8 mouse cellular contexts compared by ENCODE assay signal in genomic region chr16:33063267-33063666, GRCm38 (mm10). TPM values are rescaled to one million over a fixed set of nuclear protein-coding genes. Genes with fewer than 3 reads are reported as not detected.
DNase-seq lines count a peak whose midpoint lies in the region; ATAC-seq and TF ChIP-seq lines count a peak whose summit lies in the region.

No protein-coding gene starts in this region.

- H3K4me2 ChIP-seq in limb, embryonic 15.5 days = peak overlapping the region; percentile 86
- peak overlapping the region; percentile 59 for H3K4me2 ChIP-seq in stomach, embryonic 16.5 days (ENCODE audit: low read depth, low read length)

- no peaks in the 10 kb centered on the region for H3K27me3 ChIP-seq in C2C12 (ENCODE audit: control insufficient read depth, insufficient read depth, insufficient read length)
- H3K27me3 ChIP-seq in limb, embryonic 15.5 days = no peaks in the 10 kb centered on the region
- H3K27me3 ChIP-seq in stomach, embryonic 16.5 days (ENCODE audit: control insufficient read depth, insufficient read depth, low read length) = no peaks in the 10 kb centered on the region

- H3K4me3 ChIP-seq in C2C12 (ENCODE audit: insufficient read depth, poor library complexity, severe bottlenecking) = peak overlapping the region; percentile 48
- H3K4me3 ChIP-seq in limb, embryonic 15.5 days = peak overlapping the region; percentile 84
- peak overlapping the region; percentile 83 for H3K4me3 ChIP-seq in stomach, embryonic 16.5 days (replicated peaks; ENCODE audit: low read length)

- TF ChIP-seq CTCF in C2C12 (IDR thresholded peaks at IDR 0.05; ENCODE audit: control insufficient read depth, insufficient read depth, insufficient read length) = no peak

- H3ac ChIP-seq in C2C12 (ENCODE audit: control insufficient read depth, insufficient read length, low read depth) = peak overlapping the region; percentile 66

- peak; percentile 31; the same call in 1 of the 2 replicates for ATAC-seq in erythroid progenitor cell, adult 5-6 weeks (replicated peaks; ENCODE audit: low FRiP score, poor library complexity, severe bottlenecking)
- ATAC-seq in limb, embryonic 15.5 days (ENCODE audit: insufficient number of reproducible peaks, low FRiP score, low TSS enrichment, low read depth) = no peak
- no peak for ATAC-seq in stomach, embryonic 16.5 days (ENCODE audit: insufficient read depth, low FRiP score)

- H3K79me2 ChIP-seq in C2C12 (ENCODE audit: control insufficient read depth, insufficient read depth) = peaks cover 22% of the 10 kb centered on the region

- peaks cover 15% of the 10 kb centered on the region for H3K79me3 ChIP-seq in C2C12 (ENCODE audit: low read depth)

- peak; percentile 8 for DNase-seq in cerebellum, adult 11 months
- no peak for DNase-seq in cerebellum, postnatal 4 days (ENCODE audit: low spot score in 2 of 2)
- DNase-seq in spleen, postnatal 4 days (ENCODE audit: low spot score in 2 of 2) = no peak
- DNase-seq in embryo, embryonic 10.5 days (ENCODE audit: low spot score) = no peak

- no peak overlapping the region for H3K27ac ChIP-seq in limb, embryonic 15.5 days
- H3K27ac ChIP-seq in stomach, embryonic 16.5 days (ENCODE audit: low read length) = peak overlapping the region; percentile 49; the same call in 1 of the 2 replicates

- H3K9ac ChIP-seq in limb, embryonic 15.5 days = peak overlapping the region; percentile 63; the same call in 1 of the 2 replicates
- peak overlapping the region; percentile 80 for H3K9ac ChIP-seq in stomach, embryonic 16.5 days (ENCODE audit: low read length)

- no peaks in the 10 kb centered on the region for H3K9me3 ChIP-seq in limb, embryonic 15.5 days
- no peaks in the 10 kb centered on the region for H3K9me3 ChIP-seq in stomach, embryonic 16.5 days (replicated peaks; ENCODE audit: control insufficient read depth, low read length)

- 29% methylated on average over 7 of the region's 7 CpGs for WGBS in limb, embryonic 15.5 days
- 25% methylated on average over 7 of the region's 7 CpGs for WGBS in stomach, embryonic 16.5 days

- H3K4me1 ChIP-seq in limb, embryonic 15.5 days = peaks cover 23% of the 10 kb centered on the region
- H3K4me1 ChIP-seq in stomach, embryonic 16.5 days (ENCODE audit: control insufficient read depth, insufficient read depth, low read length) = peaks cover 4% of the 10 kb centered on the region; the same call in 1 of the 2 replicates

- peaks cover 28% of the 10 kb centered on the region for H3K36me3 ChIP-seq in C2C12 (ENCODE audit: control insufficient read depth, insufficient read depth)
- peaks cover 26% of the 10 kb centered on the region for H3K36me3 ChIP-seq in limb, embryonic 15.5 days
- H3K36me3 ChIP-seq in stomach, embryonic 16.5 days (ENCODE audit: control insufficient read depth, insufficient read depth, low read length) = peaks cover 10% of the 10 kb centered on the region; the same call in 1 of the 2 replicates

TF ChIP-seq in C2C12, 6 proteins besides CTCF, POLR2A, EP300 and RAD21:
- TF ChIP-seq FOSL1 (IDR thresholded peaks at IDR 0.05; ENCODE audit: insufficient read depth, low read length, poor library complexity, severe bottlenecking) = no peak
- TF ChIP-seq MAX (IDR thresholded peaks at IDR 0.05) = no peak
- no peak for TF ChIP-seq MYOD1 (IDR thresholded peaks at IDR 0.05; ENCODE audit: control insufficient read depth, insufficient read length, low read depth)
- no peak for TF ChIP-seq CEBPB (IDR thresholded peaks at IDR 0.05; ENCODE audit: low read depth)
- TF ChIP-seq USF1 (IDR thresholded peaks at IDR 0.05; ENCODE audit: low read depth) = no peak
- no peak for TF ChIP-seq MYOG (IDR thresholded peaks at IDR 0.05; ENCODE audit: control insufficient read depth, extremely low read depth, insufficient read length)

RNA-seq across cellular contexts. Expression of gene Lmln, which starts 0.9 kb away (rescaled TPM):
- polyA plus RNA-seq in C2C12 (2012; fragmentation: generic; extraction: Trizol) = 1.2 TPM
- 3.2 and 15.1 TPM in 2 replicates for total RNA-seq in erythroid progenitor cell, adult 5-6 weeks (2015; ENCODE audit: low replicate concordance)
- 1.2 and 3.8 TPM in 2 replicates for total RNA-seq in erythroid progenitor cell, adult 5-6 weeks (2017; ENCODE audit: low replicate concordance)
- polyA plus RNA-seq in limb, embryonic 15.5 days (2015; fragmentation: Nextera tagmentation; extraction: Ambion mirVana) = 1.7 and 1.8 TPM in 2 replicates
- polyA plus RNA-seq in stomach, embryonic 16.5 days (2015; fragmentation: Nextera tagmentation; extraction: Ambion mirVana) = 2.6 and 2.8 TPM in 2 replicates

RNA-seq across cellular contexts. Expression of gene Rpl35a, which starts 7.0 kb away (rescaled TPM):
- polyA plus RNA-seq in C2C12 (2012; fragmentation: generic; extraction: Trizol) = 3,163 TPM
- total RNA-seq in erythroid progenitor cell, adult 5-6 weeks (2015; ENCODE audit: low replicate concordance) = 809 and 822 TPM in 2 replicates
- total RNA-seq in erythroid progenitor cell, adult 5-6 weeks (2017; ENCODE audit: low replicate concordance) = 235 and 511 TPM in 2 replicates
- polyA plus RNA-seq in limb, embryonic 15.5 days (2015; fragmentation: Nextera tagmentation; extraction: Ambion mirVana) = 774 and 915 TPM in 2 replicates
- 790 and 946 TPM in 2 replicates for polyA plus RNA-seq in stomach, embryonic 16.5 days (2015; fragmentation: Nextera tagmentation; extraction: Ambion mirVana)

RNA-seq across cellular contexts. Expression of gene Iqcg, which starts 7.2 kb away (rescaled TPM):
- polyA plus RNA-seq in C2C12 (2012; fragmentation: generic; extraction: Trizol) = 0.92 TPM
- not detected in 2 replicates for total RNA-seq in erythroid progenitor cell, adult 5-6 weeks (2015; ENCODE audit: low replicate concordance)
- under 0.01 TPM in 1 of 2 replicates, not detected in the other for total RNA-seq in erythroid progenitor cell, adult 5-6 weeks (2017; ENCODE audit: low replicate concordance)
- 1.6 and 2.0 TPM in 2 replicates for polyA plus RNA-seq in limb, embryonic 15.5 days (2015; fragmentation: Nextera tagmentation; extraction: Ambion mirVana)
- 2.4 TPM in 2 replicates for polyA plus RNA-seq in stomach, embryonic 16.5 days (2015; fragmentation: Nextera tagmentation; extraction: Ambion mirVana)
